Comparison of ENCODE assay signal across 21 mouse cellular contexts in genomic region chr1:36550075-36550863, GRCm38 (mm10). TPM values are rescaled to one million over a fixed set of nuclear protein-coding genes. Genes with fewer than 3 reads are reported as not detected.
DNase-seq lines count a peak whose midpoint lies in the region; ATAC-seq lines count a peak whose summit lies in the region.
"Had no signal": no experiment of that assay in that cellular context is flagged by ENCODE, and none has a peak within 500 bp of the region (broad histone marks: within the 10 kb centered on the region; RNA-seq: fewer than 3 reads in every experiment).

No protein-coding gene starts in this region.

- no peak overlapping the region for H3K4me3 ChIP-seq in kidney, embryonic 15.5 days (replicated peaks)
- H3K4me3 ChIP-seq in forebrain, embryonic 12.5 days (replicated peaks): no peak overlapping the region
- H3K4me3 ChIP-seq: forebrain, embryonic 13.5 days; heart, embryonic 15.5 days; left cerebral cortex, adult 2 months; limb, embryonic 13.5 days; liver, embryonic 15.5 days; midbrain, embryonic 10.5 days had no signal

- no peaks in the 10 kb centered on the region for H3K27me3 ChIP-seq in kidney, embryonic 15.5 days
- no peaks in the 10 kb centered on the region for H3K27me3 ChIP-seq in forebrain, embryonic 12.5 days
- H3K27me3 ChIP-seq: forebrain, embryonic 13.5 days; heart, embryonic 15.5 days; limb, embryonic 13.5 days had no signal

- DNase-seq in kidney, postnatal 25 days: no peak
- peak; percentile 76 for DNase-seq in Muller cell, postnatal 12 days (ENCODE audit: inconsistent ontology term)
- DNase-seq in cerebellum, adult 18-20 months: peak; percentile 62 to 72
- DNase-seq in cerebellum, postnatal 36 days: peak; percentile 63 to 72
- no peak for DNase-seq in thymus, postnatal 10 days (ENCODE audit: low spot score in 2 of 2)
- DNase-seq in gastrocnemius, postnatal 10 days: no peak
- DNase-seq: kidney, adult 9 months; lung, postnatal 4 days; right cerebral cortex, postnatal 4 days had no signal

- peak overlapping the region; percentile 5; the same call in 1 of the 2 replicates for H3K27ac ChIP-seq in kidney, embryonic 15.5 days
- H3K27ac ChIP-seq in forebrain, embryonic 12.5 days: no peak overlapping the region
- H3K27ac ChIP-seq: forebrain, embryonic 13.5 days; heart, embryonic 15.5 days; left cerebral cortex, adult 2 months; liver, embryonic 15.5 days had no signal

- no peak for ATAC-seq in kidney, embryonic 15.5 days (replicated peaks; ENCODE audit: low FRiP score)
- no peak for ATAC-seq in forebrain, embryonic 12.5 days (ENCODE audit: low FRiP score)
- ATAC-seq: CD4-positive, CD25-positive, alpha-beta regulatory T cell, adult 4 months; forebrain, embryonic 13.5 days had no signal

- WGBS in kidney, embryonic 15.5 days: 77% methylated on average over 20 of the region's 20 CpGs
- 85% methylated on average over 20 of the region's 20 CpGs for WGBS in forebrain, embryonic 12.5 days

- peaks cover 87% of the 10 kb centered on the region for H3K4me1 ChIP-seq in kidney, embryonic 15.5 days
- peaks cover 52% of the 10 kb centered on the region for H3K4me1 ChIP-seq in forebrain, embryonic 12.5 days

- no peaks in the 10 kb centered on the region for H3K9me3 ChIP-seq in kidney, embryonic 15.5 days (replicated peaks)
- H3K9me3 ChIP-seq in forebrain, embryonic 12.5 days: no peaks in the 10 kb centered on the region
- H3K9me3 ChIP-seq: forebrain, embryonic 13.5 days; G1E; heart, embryonic 15.5 days; limb, embryonic 13.5 days; liver, embryonic 15.5 days; midbrain, embryonic 10.5 days had no signal

- H3K36me3 ChIP-seq in kidney, embryonic 15.5 days: peaks cover 74% of the 10 kb centered on the region
- H3K36me3 ChIP-seq in forebrain, embryonic 12.5 days (replicated peaks): peaks cover 72% of the 10 kb centered on the region

- H3K4me2 ChIP-seq in kidney, embryonic 15.5 days: no peak overlapping the region
- H3K4me2 ChIP-seq in forebrain, embryonic 12.5 days: no peak overlapping the region
- H3K4me2 ChIP-seq: forebrain, embryonic 13.5 days; heart, embryonic 15.5 days; liver, embryonic 15.5 days had no signal

- 0 out of 2 replicates have a peak overlapping the region, but pooled peaks have one; percentile 14 for H3K9ac ChIP-seq in kidney, embryonic 15.5 days
- H3K9ac ChIP-seq in forebrain, embryonic 12.5 days: no peak overlapping the region
- H3K9ac ChIP-seq: forebrain, embryonic 13.5 days; heart, embryonic 15.5 days; liver, embryonic 15.5 days had no signal

RNA-seq across cellular contexts. Expression of gene Ankrd39, which starts 3.0 kb away (rescaled TPM):
- polyA plus RNA-seq in kidney, embryonic 15.5 days (2015; fragmentation: Nextera tagmentation; extraction: Ambion mirVana): 26.2 and 26.3 TPM in 2 replicates
- polyA plus RNA-seq in forebrain, embryonic 12.5 days (2016; fragmentation: Nextera tagmentation; extraction: Ambion mirVana): 16.7 and 17.9 TPM in 2 replicates
- total RNA-seq in gastrocnemius, postnatal 10 days (2021): 10 to 100 TPM; 10.9 to 11.4 TPM

RNA-seq across cellular contexts. Expression of gene Sema4c, which starts 7.9 kb away (rescaled TPM):
- 19.3 and 23.3 TPM in 2 replicates for polyA plus RNA-seq in kidney, embryonic 15.5 days (2015; fragmentation: Nextera tagmentation; extraction: Ambion mirVana)
- polyA plus RNA-seq in forebrain, embryonic 12.5 days (2016; fragmentation: Nextera tagmentation; extraction: Ambion mirVana): 29.8 and 31.7 TPM in 2 replicates
- 10 to 100 TPM; 16.3 to 22.4 TPM for total RNA-seq in gastrocnemius, postnatal 10 days (2021)
- polyA plus RNA-seq: G1E had no signal

RNA-seq across cellular contexts. Expression of gene Gm42417, which starts 11.0 kb away (rescaled TPM):
- 0.32 and 0.75 TPM in 2 replicates for polyA plus RNA-seq in kidney, embryonic 15.5 days (2015; fragmentation: Nextera tagmentation; extraction: Ambion mirVana)
- polyA plus RNA-seq in forebrain, embryonic 12.5 days (2016; fragmentation: Nextera tagmentation; extraction: Ambion mirVana): 0.50 TPM in 1 of 2 replicates, not detected in the other
- total RNA-seq in gastrocnemius, postnatal 10 days (2021): 100 to 1,000 TPM; 193 to 229 TPM
- total RNA-seq: G1E; left cerebral cortex, adult 2 months; monocyte, adult 5-6 weeks had no signal
- polyA plus RNA-seq: gonadal fat pad, adult 2 months; heart, embryonic 15.5 days; liver, embryonic 15.5 days had no signal

RNA-seq across cellular contexts. Expression of gene Ankrd23, which starts 13.6 kb away (rescaled TPM):
- 21.8 and 22.1 TPM in 2 replicates for polyA plus RNA-seq in kidney, embryonic 15.5 days (2015; fragmentation: Nextera tagmentation; extraction: Ambion mirVana)
- 14.8 and 15.0 TPM in 2 replicates for polyA plus RNA-seq in forebrain, embryonic 12.5 days (2016; fragmentation: Nextera tagmentation; extraction: Ambion mirVana)
- total RNA-seq in gastrocnemius, postnatal 10 days (2021): 100 to 1,000 TPM; 419 to 469 TPM

RNA-seq across cellular contexts. Expression of gene Cnnm3, which starts 38.6 kb away (rescaled TPM):
- 3.7 and 4.0 TPM in 2 replicates for polyA plus RNA-seq in kidney, embryonic 15.5 days (2015; fragmentation: Nextera tagmentation; extraction: Ambion mirVana)
- 3.4 and 4.5 TPM in 2 replicates for polyA plus RNA-seq in forebrain, embryonic 12.5 days (2016; fragmentation: Nextera tagmentation; extraction: Ambion mirVana)
- total RNA-seq in gastrocnemius, postnatal 10 days (2021): 10 to 100 TPM; 14.5 to 18.2 TPM

Comparison
In these comparisons a context has a peak if more than half of its experiments do, and no peak if none do; other contexts are left out.
1. DNase-seq: peak in Muller cell, postnatal 12 days (single experiment), cerebellum, adult 18-20 months (2 of 2) and cerebellum, postnatal 36 days (2 of 2); none in kidney, postnatal 25 days (0 of 2), thymus, postnatal 10 days (0 of 2) and gastrocnemius, postnatal 10 days (single experiment).